Mouse (Mus musculus): ENCODE measurements around the gene Srgap3.

Srgap3 gene

GRCm38 (mm10) chr6:112688033-112688432, 259.0 kb downstream of the Srgap3 start:
- no peak for DNase-seq (ENCODE audit: inconsistent ontology term)

- no peak for DNase-seq (ENCODE audit: inconsistent ontology term)
Observed at GRCm38 (mm10) chr6:112686485-112686884, 260.6 kb downstream of the Srgap3 start.

- no peak for DNase-seq (ENCODE audit: inconsistent ontology term)
Observed at GRCm38 (mm10) chr6:112684065-112684464, 263.0 kb downstream of the Srgap3 start.

Data from Muller cell, postnatal 12 days (primary cell).